In the genomic region with DNA sequence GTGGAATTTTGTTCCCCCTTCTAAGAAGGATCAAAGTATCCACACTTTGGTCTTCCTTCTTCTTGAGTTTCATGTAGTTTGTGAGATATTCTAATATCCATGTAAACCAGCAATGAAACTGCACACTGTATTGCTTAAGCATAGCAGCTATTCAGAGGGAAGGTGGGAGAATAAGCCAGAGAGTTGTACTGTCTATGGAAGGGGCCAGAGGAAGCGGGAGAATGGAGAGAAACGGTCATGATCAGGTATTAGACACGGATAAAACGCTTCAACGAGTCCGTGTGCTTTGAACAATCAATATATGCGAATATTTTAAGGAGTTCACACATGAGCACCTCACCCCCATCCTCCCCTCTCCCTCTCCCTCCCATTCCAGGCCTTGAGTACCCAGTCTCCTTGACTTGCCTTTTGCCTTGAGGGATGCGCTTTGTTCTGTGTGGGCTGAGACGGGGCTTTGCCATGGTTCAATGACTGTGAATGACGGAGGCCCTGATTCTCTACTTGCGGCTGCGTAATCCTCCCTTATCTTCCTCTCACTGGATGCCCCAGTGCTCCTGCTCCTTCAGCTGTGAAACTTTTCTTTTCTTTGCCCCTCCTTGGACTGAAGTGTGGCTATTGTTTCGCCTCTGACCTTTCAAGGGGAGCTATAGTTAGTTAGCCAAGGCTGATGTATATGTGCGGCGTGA, we compare ENCODE assay signal across 16 mouse cellular contexts.
A peak's percentile ranks its signal among the peaks of the same experiment; 100 is the strongest.
DNase-seq lines count a peak whose midpoint lies in the region; ATAC-seq and TF ChIP-seq lines count a peak whose summit lies in the region.
"Had no signal": no experiment of that assay in that cellular context is flagged by ENCODE, and none has a peak within 500 bp of the region (broad histone marks: within the 10 kb centered on the region; RNA-seq: fewer than 3 reads in every experiment).

No protein-coding gene starts in this region.

- peak; percentile 64 for ATAC-seq in Patski
- peak; percentile 87 for ATAC-seq in midbrain, embryonic 15.5 days (replicated peaks)
- ATAC-seq: intestine, embryonic 16.5 days had no signal

- in situ Hi-C loops in Patski (cut with MboI; ENCODE audit: low pct_unique_long_range_greater_than_20kb): loop anchor here (5.0 kb wide), 1 partner anchor 143 kb away; no protein-coding TSS in a partner anchor

- CTCF ChIA-PET in Patski (lab: Charles Lee): interaction anchor here (1.4 to 1.5 kb wide), 2 partner anchors 12 to 141 kb away, joined by 4 read pairs; no protein-coding TSS in a partner anchor

- no peak for TF ChIP-seq CTCF in Patski (IDR thresholded peaks at IDR 0.05)

- no peaks in the 10 kb centered on the region for H3K9me3 ChIP-seq in hindbrain, embryonic 10.5 days
- H3K9me3 ChIP-seq in midbrain, embryonic 15.5 days: no peaks in the 10 kb centered on the region
- H3K9me3 ChIP-seq: heart, embryonic 15.5 days; limb, embryonic 15.5 days had no signal

- H3K4me3 ChIP-seq in hindbrain, embryonic 10.5 days: peak overlapping the region; percentile 11; the same call in 1 of the 2 replicates
- no peak overlapping the region for H3K4me3 ChIP-seq in midbrain, embryonic 15.5 days
- H3K4me3 ChIP-seq: erythroblast, embryonic 14.5 days; heart, embryonic 15.5 days; limb, embryonic 15.5 days; myocyte had no signal

- H3K4me2 ChIP-seq in midbrain, embryonic 15.5 days: no peak overlapping the region
- H3K4me2 ChIP-seq: heart, embryonic 15.5 days; limb, embryonic 15.5 days had no signal

- peak overlapping the region; percentile 82 for H3K27ac ChIP-seq in hindbrain, embryonic 10.5 days
- H3K27ac ChIP-seq in midbrain, embryonic 15.5 days: no peak overlapping the region
- H3K27ac ChIP-seq: heart, embryonic 15.5 days; limb, embryonic 15.5 days had no signal

- H3K36me3 ChIP-seq in hindbrain, embryonic 10.5 days: no peaks in the 10 kb centered on the region
- no peaks in the 10 kb centered on the region for H3K36me3 ChIP-seq in midbrain, embryonic 15.5 days (replicated peaks)
- H3K36me3 ChIP-seq: heart, embryonic 15.5 days; limb, embryonic 15.5 days had no signal

- H3K27me3 ChIP-seq in Patski: no peaks in the 10 kb centered on the region
- peaks cover 25% of the 10 kb centered on the region for H3K27me3 ChIP-seq in hindbrain, embryonic 10.5 days (ENCODE audit: insufficient read depth, poor library complexity, severe bottlenecking)
- H3K27me3 ChIP-seq in midbrain, embryonic 15.5 days (replicated peaks): no peaks in the 10 kb centered on the region
- H3K27me3 ChIP-seq: heart, embryonic 15.5 days; limb, embryonic 15.5 days had no signal

- POLR2A ChIA-PET in Patski (lab: Charles Lee): no interaction called here

- no peak overlapping the region for H3K9ac ChIP-seq in midbrain, embryonic 15.5 days
- H3K9ac ChIP-seq: heart, embryonic 15.5 days; limb, embryonic 15.5 days had no signal

- DNase-seq in Patski (ENCODE audit: low read depth, low spot score): peak; percentile 71
- peak; percentile 80 for DNase-seq in embryo, embryonic 10.5 days (ENCODE audit: low spot score)
- DNase-seq in hindbrain, embryonic 10.5 days (ENCODE audit: low spot score): peak; percentile 74
- no peak for DNase-seq in cerebellum, postnatal 10 days
- DNase-seq in frontal cortex, postnatal 14 days (ENCODE audit: low spot score in 2 of 2): no peak
- no peak for DNase-seq in testis, postnatal 14 days (ENCODE audit: low spot score)
- DNase-seq: cerebellum, adult 9-10 months; gastrocnemius, postnatal 14 days; lung, postnatal 10 days; thymus, adult 18-20 months had no signal

- 24% methylated on average over 15 of the region's 15 CpGs for WGBS in hindbrain, embryonic 10.5 days
- WGBS in midbrain, embryonic 15.5 days: 16% methylated on average over 15 of the region's 15 CpGs

- peaks cover 53% of the 10 kb centered on the region for H3K4me1 ChIP-seq in hindbrain, embryonic 10.5 days (replicated peaks)
- peaks cover 12% of the 10 kb centered on the region; the same call in 1 of the 2 replicates for H3K4me1 ChIP-seq in midbrain, embryonic 15.5 days
- H3K4me1 ChIP-seq: limb, embryonic 15.5 days had no signal

Comparison
In these comparisons a context has a peak if more than half of its experiments do, and no peak if none do; other contexts are left out.
1. DNase-seq: peak in Patski (single experiment), embryo, embryonic 10.5 days (single experiment) and hindbrain, embryonic 10.5 days (single experiment); none in cerebellum, postnatal 10 days (0 of 2), frontal cortex, postnatal 14 days (0 of 2) and testis, postnatal 14 days (single experiment).